Mouse (Mus musculus): ENCODE data around the gene Hist1h2be. TPM values are rescaled to one million over a fixed set of nuclear protein-coding genes. Genes with fewer than 3 reads are reported as not detected.
"Not testable (repeated sequence)": the region's sequence is repeated elsewhere in the genome, so short reads cannot be mapped to it uniquely, and the experiment has no call there.

Hist1h2be gene
- polyA plus RNA-seq, 1 experiment from 2014 or later: 3.9 TPM

DNA sequence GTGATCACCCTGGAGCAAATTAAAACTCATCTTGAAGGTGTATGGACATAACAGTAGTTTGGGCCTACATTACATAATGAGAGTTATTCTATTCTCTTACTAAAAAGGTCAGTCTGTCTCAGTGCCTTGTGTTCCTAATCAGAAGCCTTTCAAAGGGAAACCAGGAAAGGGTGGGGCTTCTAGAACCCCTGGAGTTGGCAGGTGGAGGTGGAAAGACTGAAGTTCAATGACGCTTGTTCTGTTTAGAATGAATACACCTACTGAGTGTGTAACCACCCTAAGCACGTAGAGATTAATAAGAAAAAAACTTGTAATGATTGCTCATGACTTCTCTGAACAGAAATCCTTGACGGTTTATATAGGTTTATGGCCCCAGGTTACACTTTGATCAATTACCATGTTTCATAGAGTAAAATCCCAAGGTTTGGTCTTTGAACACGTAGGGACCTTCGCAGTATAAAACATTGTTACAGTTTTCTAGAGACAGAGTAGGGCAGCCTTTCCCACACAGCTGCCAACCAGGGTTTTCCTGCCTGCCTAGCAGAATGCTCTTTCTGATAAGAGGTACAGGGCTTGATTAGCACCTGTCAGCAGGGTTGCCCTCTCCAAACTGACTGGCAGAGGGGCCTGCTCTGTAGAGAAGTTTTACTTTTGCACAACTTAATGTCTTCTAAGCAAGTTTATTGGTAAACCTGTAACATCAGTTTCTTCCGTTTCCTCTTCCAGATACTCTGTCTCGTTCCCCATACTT is 25.1 kb downstream of the Hist1h2be start:
- Histone ChIP-seq H3K27me3 (ENCODE audit: control insufficient read depth, insufficient read depth, low read length) (no peaks in the 10 kb centered on the region), H3K9me3 (ENCODE audit: control insufficient read depth, low read length) (no peaks in the 10 kb centered on the region), H3K4me3 (ENCODE audit: low read depth, low read length) (no peak overlapping the region), H3K36me3 (ENCODE audit: control insufficient read depth, insufficient read depth, low read length) (no peaks in the 10 kb centered on the region), H3K9ac (ENCODE audit: low read length) (no peak overlapping the region), H3K27ac (replicated peaks; ENCODE audit: low read depth, low read length) (no peak overlapping the region), H3K4me2 (ENCODE audit: low read depth, severe bottlenecking) (no peak overlapping the region), H3K4me1 (ENCODE audit: control insufficient read depth, insufficient read depth, low read length) (0 out of 2 replicates have a peak, but pooled peaks cover 5% of the 10 kb centered on the region)
- 82% methylated on average over 7 of the region's 7 CpGs for WGBS
- ATAC-seq (ENCODE audit: insufficient number of reproducible peaks, low FRiP score, low TSS enrichment, low read depth): no peak
- no peak for DNase-seq (ENCODE audit: low spot score)

DNA sequence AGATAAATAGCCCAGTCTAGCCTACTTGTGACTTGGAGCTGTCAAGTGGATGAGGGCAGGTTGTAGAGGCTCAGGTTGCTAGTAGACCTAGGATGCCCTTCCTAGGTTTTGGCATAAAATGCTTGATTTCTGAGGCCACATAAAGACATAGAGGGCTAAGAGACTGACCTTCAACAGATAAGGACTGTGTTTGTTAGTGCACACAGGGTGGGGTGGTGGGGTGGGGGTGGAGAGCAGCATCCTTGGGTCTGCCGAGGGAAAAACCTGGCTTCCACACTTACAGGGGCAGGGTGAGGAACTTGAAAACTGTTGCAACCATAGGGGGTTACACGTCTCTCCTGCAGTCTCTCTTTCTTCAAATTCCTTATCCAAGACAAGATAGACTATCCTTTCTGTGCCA is 25.7 kb downstream of the Hist1h2be start:
- H3K27me3 ChIP-seq (ENCODE audit: control insufficient read depth, insufficient read depth, low read length): no peaks in the 10 kb centered on the region
- WGBS: 85% methylated on average over 2 of the region's 2 CpGs
- no peak for ATAC-seq (ENCODE audit: insufficient number of reproducible peaks, low FRiP score, low TSS enrichment, low read depth)
- no peak overlapping the region for H3K4me2 ChIP-seq (ENCODE audit: low read depth, severe bottlenecking)
- 0 out of 2 replicates have a peak, but pooled peaks cover 5% of the 10 kb centered on the region for H3K4me1 ChIP-seq (ENCODE audit: control insufficient read depth, insufficient read depth, low read length)
- H3K4me3 ChIP-seq (ENCODE audit: low read depth, low read length): no peak overlapping the region
- H3K9ac ChIP-seq (ENCODE audit: low read length): no peak overlapping the region
- no peak for DNase-seq (ENCODE audit: low spot score)
- no peaks in the 10 kb centered on the region for H3K9me3 ChIP-seq (ENCODE audit: control insufficient read depth, low read length)
- H3K36me3 ChIP-seq (ENCODE audit: control insufficient read depth, insufficient read depth, low read length): no peaks in the 10 kb centered on the region
- no peak overlapping the region for H3K27ac ChIP-seq (replicated peaks; ENCODE audit: low read depth, low read length)

DNA sequence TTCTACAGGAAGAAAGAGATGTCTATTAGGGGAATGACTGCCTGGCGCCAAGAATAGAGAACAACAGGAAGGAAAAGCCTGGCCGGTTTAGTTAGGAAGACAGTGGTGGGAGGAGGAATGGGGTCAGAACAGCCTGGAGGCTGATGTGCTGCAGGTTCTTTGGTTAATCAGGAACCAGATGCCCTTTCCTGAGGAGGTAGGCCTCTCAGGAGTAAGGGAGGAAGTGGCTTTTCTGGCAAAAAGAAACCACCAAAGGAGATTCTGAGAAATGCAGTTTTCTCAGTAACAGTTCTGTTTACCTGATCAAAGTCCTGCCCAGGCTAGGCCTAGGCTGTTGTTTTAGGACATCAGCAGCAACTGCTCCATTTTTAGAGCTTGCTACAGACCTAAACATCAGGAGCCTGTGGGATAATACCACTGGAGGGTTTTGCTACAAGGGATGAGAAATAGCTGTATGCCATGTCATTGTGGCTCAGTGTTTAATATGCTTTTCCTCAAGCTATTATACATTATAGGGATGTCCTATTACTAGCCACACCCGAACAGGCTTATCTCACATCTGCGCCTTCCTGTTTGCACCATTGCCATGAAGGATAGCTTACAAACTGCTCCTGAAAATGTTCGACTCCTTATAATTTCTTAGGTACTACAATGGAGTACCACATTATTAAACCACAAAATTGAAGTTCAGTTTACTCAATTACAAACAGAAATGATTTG is 27.7 kb downstream of the Hist1h2be start:
- peak overlapping the region; percentile 64; the same call in 1 of the 2 replicates for H3K27ac ChIP-seq (replicated peaks; ENCODE audit: low read depth, low read length)
- H3K9me3 ChIP-seq (ENCODE audit: control insufficient read depth, low read length): no peaks in the 10 kb centered on the region
- no peak for ATAC-seq (ENCODE audit: insufficient number of reproducible peaks, low FRiP score, low TSS enrichment, low read depth)

DNA sequence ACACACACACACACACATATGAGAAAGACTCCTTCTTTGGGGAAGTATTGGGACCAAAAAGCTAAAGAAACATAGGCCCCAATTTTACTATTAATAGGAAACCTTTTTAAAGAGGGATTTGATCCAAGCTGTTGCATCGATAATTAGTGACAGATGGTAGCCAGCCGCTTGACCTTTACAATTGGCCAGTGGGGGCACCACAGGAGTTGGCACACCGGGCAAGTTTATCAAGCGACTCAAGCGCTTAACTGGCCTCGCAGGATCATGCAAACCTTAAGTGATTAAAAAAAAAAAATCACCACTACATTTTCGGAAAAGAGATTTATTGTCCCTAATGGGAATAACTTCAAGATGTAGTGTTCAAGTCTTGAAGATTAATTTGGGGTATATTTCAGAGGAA is 28.3 kb downstream of the Hist1h2be start:
- H3K9ac ChIP-seq (ENCODE audit: low read length): no peak overlapping the region
- ATAC-seq (ENCODE audit: insufficient number of reproducible peaks, low FRiP score, low TSS enrichment, low read depth): no peak
- H3K4me3 ChIP-seq (ENCODE audit: low read depth, low read length): no peak overlapping the region
- no peaks in the 10 kb centered on the region for H3K36me3 ChIP-seq (ENCODE audit: control insufficient read depth, insufficient read depth, low read length)
- H3K27ac ChIP-seq (replicated peaks; ENCODE audit: low read depth, low read length): peak overlapping the region; percentile 64; the same call in 1 of the 2 replicates
- H3K4me1 ChIP-seq (ENCODE audit: control insufficient read depth, insufficient read depth, low read length): 0 out of 2 replicates have a peak, but pooled peaks cover 5% of the 10 kb centered on the region
- no peaks in the 10 kb centered on the region for H3K27me3 ChIP-seq (ENCODE audit: control insufficient read depth, insufficient read depth, low read length)
- WGBS: 55% methylated on average over 7 of the region's 7 CpGs
- H3K9me3 ChIP-seq (ENCODE audit: control insufficient read depth, low read length): no peaks in the 10 kb centered on the region
- no peak overlapping the region for H3K4me2 ChIP-seq (ENCODE audit: low read depth, severe bottlenecking)
- no peak for DNase-seq (ENCODE audit: low spot score)

More for the DNA sequence above, 27.7 kb downstream of the Hist1h2be start:
- H3K9ac ChIP-seq (ENCODE audit: low read length): no peak overlapping the region
- 73% methylated on average over 5 of the region's 5 CpGs for WGBS
- H3K36me3 ChIP-seq (ENCODE audit: control insufficient read depth, insufficient read depth, low read length): no peaks in the 10 kb centered on the region
- H3K4me2 ChIP-seq (ENCODE audit: low read depth, severe bottlenecking): no peak overlapping the region
- no peak for DNase-seq (ENCODE audit: low spot score)
- H3K4me3 ChIP-seq (ENCODE audit: low read depth, low read length): no peak overlapping the region
- 0 out of 2 replicates have a peak, but pooled peaks cover 5% of the 10 kb centered on the region for H3K4me1 ChIP-seq (ENCODE audit: control insufficient read depth, insufficient read depth, low read length)
- no peaks in the 10 kb centered on the region for H3K27me3 ChIP-seq (ENCODE audit: control insufficient read depth, insufficient read depth, low read length)

DNA sequence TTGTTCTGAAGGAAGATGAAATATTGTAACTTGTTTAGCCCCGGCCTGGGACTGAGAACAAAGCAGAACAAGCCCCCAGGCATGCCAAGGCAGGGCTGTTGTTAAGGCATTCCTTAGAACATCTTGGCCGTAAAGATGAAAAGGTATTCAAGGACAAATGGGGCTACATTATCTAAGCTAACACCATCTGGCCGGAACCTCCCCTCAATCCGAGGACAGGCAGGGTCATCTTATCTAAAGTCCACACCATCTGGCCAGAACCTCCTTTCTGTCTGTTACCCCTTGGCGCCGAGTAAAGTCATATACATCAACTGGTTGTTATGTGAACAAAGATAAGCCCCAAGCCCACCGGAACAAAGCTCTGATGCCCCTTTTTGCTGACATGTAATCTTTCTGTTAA is 29.0 kb downstream of the Hist1h2be start:
- 84% methylated on average over 7 of the region's 7 CpGs for WGBS
- H3K4me2 ChIP-seq (ENCODE audit: low read depth, severe bottlenecking); H3K36me3 ChIP-seq (ENCODE audit: control insufficient read depth, insufficient read depth, low read length); H3K9me3 ChIP-seq (ENCODE audit: control insufficient read depth, low read length); H3K9ac ChIP-seq (ENCODE audit: low read length); H3K4me3 ChIP-seq (ENCODE audit: low read depth, low read length); H3K27me3 ChIP-seq (ENCODE audit: control insufficient read depth, insufficient read depth, low read length); ATAC-seq (ENCODE audit: insufficient number of reproducible peaks, low FRiP score, low TSS enrichment, low read depth); H3K27ac ChIP-seq (replicated peaks; ENCODE audit: low read depth, low read length); DNase-seq (ENCODE audit: low spot score); H3K4me1 ChIP-seq (ENCODE audit: control insufficient read depth, insufficient read depth, low read length): not testable (repeated sequence)

DNA sequence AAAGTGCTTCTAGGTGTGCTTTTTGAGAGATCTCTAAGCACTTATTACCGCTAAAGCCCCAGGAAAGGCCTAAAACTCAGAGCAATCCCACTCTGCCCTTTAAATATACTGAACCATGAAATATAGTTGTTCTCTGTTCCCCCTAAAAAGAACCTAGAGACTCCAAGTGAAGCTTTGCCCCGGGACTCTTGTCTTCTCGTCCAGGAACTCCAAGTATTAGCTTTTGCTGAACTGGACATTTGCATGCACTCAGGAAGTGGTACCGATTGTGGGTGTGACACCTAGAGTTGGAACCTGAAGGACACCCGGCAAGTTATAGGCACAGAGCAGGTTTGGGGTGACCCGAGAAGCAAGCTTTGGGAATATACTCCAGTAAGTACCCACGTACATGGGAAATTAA is 29.7 kb downstream of the Hist1h2be start:
- H3K36me3 ChIP-seq (ENCODE audit: control insufficient read depth, insufficient read depth, low read length): no peaks in the 10 kb centered on the region
- H3K4me1 ChIP-seq (ENCODE audit: control insufficient read depth, insufficient read depth, low read length): 0 out of 2 replicates have a peak, but pooled peaks cover 5% of the 10 kb centered on the region
- ATAC-seq (ENCODE audit: insufficient number of reproducible peaks, low FRiP score, low TSS enrichment, low read depth) (no peak), DNase-seq (ENCODE audit: low spot score) (no peak)
- H3K27me3 ChIP-seq (ENCODE audit: control insufficient read depth, insufficient read depth, low read length): no peaks in the 10 kb centered on the region
- H3K9me3 ChIP-seq (ENCODE audit: control insufficient read depth, low read length): no peaks in the 10 kb centered on the region
- no peak overlapping the region for H3K4me3 ChIP-seq (ENCODE audit: low read depth, low read length)
- H3K4me2 ChIP-seq (ENCODE audit: low read depth, severe bottlenecking): no peak overlapping the region
- H3K9ac ChIP-seq (ENCODE audit: low read length): no peak overlapping the region
- 97% methylated on average over 7 of the region's 7 CpGs for WGBS
- H3K27ac ChIP-seq (replicated peaks; ENCODE audit: low read depth, low read length): no peak overlapping the region

DNA sequence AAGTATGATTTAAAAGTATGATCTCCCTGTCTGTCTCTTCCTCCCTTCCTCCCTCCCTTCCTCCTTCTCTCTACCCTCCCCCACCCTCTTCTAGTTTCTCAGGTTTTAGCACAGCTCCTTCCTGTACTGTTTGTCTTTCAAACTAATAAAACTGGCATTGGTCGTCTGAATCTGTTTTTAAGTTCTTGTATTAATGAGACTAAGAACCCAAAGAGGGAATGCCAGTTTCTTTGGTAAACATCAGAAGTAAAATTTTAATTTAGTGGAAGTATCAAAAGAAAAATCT is 34.0 kb downstream of the Hist1h2be start:
- Histone ChIP-seq H3K36me3 (ENCODE audit: control insufficient read depth, insufficient read depth, low read length) (no peaks in the 10 kb centered on the region), H3K4me1 (ENCODE audit: control insufficient read depth, insufficient read depth, low read length) (peaks cover 6% of the 10 kb centered on the region; the same call in 1 of the 2 replicates), H3K27me3 (ENCODE audit: control insufficient read depth, insufficient read depth, low read length) (no peaks in the 10 kb centered on the region), H3K27ac (replicated peaks; ENCODE audit: low read depth, low read length) (peak overlapping the region; percentile 85), H3K4me2 (ENCODE audit: low read depth, severe bottlenecking) (peak overlapping the region; percentile 29; the same call in 1 of the 2 replicates), H3K9me3 (ENCODE audit: control insufficient read depth, low read length) (no peaks in the 10 kb centered on the region), H3K4me3 (ENCODE audit: low read depth, low read length) (no peak overlapping the region), H3K9ac (ENCODE audit: low read length) (peak overlapping the region; percentile 46; the same call in 1 of the 2 replicates)
- DNase-seq (ENCODE audit: low spot score) (no peak), ATAC-seq (ENCODE audit: insufficient number of reproducible peaks, low FRiP score, low TSS enrichment, low read depth) (no peak)
- 0% methylated on average over 1 of the region's 1 CpGs for WGBS

DNA sequence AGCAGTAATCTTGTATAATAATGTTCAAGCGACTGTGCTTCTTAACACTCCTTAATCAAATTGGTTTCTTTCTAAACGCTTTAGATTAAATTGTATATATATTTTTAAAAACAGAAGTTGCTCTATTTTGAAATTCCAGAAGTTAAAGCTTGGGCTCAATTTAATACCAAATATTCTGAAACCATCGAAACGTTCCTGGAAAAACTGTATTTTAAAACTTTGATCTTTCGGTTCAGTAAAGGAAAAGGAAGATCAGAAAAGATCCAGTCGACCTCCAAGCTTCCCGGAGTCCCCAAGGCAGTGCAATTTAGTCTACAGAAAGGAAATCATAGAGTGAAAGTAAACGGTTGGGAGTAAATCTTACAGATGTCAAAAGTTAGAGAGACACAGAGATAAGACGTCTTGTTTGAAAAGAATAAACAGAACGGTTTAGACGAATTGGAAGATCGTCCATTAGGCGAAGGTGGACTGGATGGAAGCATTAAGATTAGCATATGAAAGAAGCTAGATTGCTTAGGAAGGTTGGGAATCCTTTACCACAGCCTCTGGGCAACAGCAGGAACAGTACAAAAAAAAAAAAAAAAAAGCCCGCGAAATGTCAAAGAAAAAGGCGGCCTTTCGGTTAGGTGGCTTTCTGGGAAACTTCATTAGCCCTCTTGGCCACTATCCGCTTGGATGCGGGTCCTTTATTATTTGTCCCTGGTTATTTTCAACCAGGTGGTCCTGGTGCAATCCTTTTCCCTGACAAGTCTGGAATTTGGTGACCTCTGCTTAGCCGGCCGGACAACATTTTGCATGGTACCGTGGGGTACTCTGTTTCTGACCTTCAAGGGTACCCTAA is 34.6 kb downstream of the Hist1h2be start:
- H3K4me3 ChIP-seq (ENCODE audit: low read depth, low read length): peak overlapping the region; percentile 3; the same call in 1 of the 2 replicates
- ATAC-seq (ENCODE audit: insufficient number of reproducible peaks, low FRiP score, low TSS enrichment, low read depth): no peak
- 2% methylated on average over 22 of the region's 22 CpGs for WGBS
- peaks cover 6% of the 10 kb centered on the region; the same call in 1 of the 2 replicates for H3K4me1 ChIP-seq (ENCODE audit: control insufficient read depth, insufficient read depth, low read length)
- no peaks in the 10 kb centered on the region for H3K27me3 ChIP-seq (ENCODE audit: control insufficient read depth, insufficient read depth, low read length)
- no peaks in the 10 kb centered on the region for H3K36me3 ChIP-seq (ENCODE audit: control insufficient read depth, insufficient read depth, low read length)
- H3K9me3 ChIP-seq (ENCODE audit: control insufficient read depth, low read length): no peaks in the 10 kb centered on the region
- H3K9ac ChIP-seq (ENCODE audit: low read length): peak overlapping the region; percentile 46
- peak overlapping the region; percentile 29 for H3K4me2 ChIP-seq (ENCODE audit: low read depth, severe bottlenecking)
- H3K27ac ChIP-seq (replicated peaks; ENCODE audit: low read depth, low read length): peak overlapping the region; percentile 85
- DNase-seq (ENCODE audit: low spot score): peak; percentile 58
